Mouse (Mus musculus): ENCODE data around the gene Psmf1. TPM values are rescaled to one million over a fixed set of nuclear protein-coding genes. Genes with fewer than 3 reads are reported as not detected.

The Psmf1 gene
- total RNA-seq, 2 experiments from 2014 or later = 40.6 to 47.2 TPM

GRCm38 (mm10) chr2:151738460-151738859 is 5.5 kb downstream of the Psmf1 start:
- DNase-seq (ENCODE audit: low spot score in 2 of 2) = no peak

GRCm38 (mm10) chr2:151735422-151735821 is 8.6 kb downstream of the Psmf1 start:
- DNase-seq (ENCODE audit: low spot score in 2 of 2) = no peak

- DNase-seq (ENCODE audit: low spot score in 2 of 2) = no peak
Measured at GRCm38 (mm10) chr2:151733151-151733865, 10.7 kb downstream of the Psmf1 start.

- no peak for DNase-seq (ENCODE audit: low spot score in 2 of 2)
Measured at GRCm38 (mm10) chr2:151724094-151724493, 19.9 kb downstream of the Psmf1 start.

GRCm38 (mm10) chr2:151716318-151717055 is 27.5 kb downstream of the Psmf1 start:
- DNase-seq (ENCODE audit: low spot score in 2 of 2) = no peak

- DNase-seq (ENCODE audit: low spot score in 2 of 2) = no peak
Measured at GRCm38 (mm10) chr2:151715526-151715925, 28.5 kb downstream of the Psmf1 start.

- no peak for DNase-seq (ENCODE audit: low spot score in 2 of 2)
Measured at GRCm38 (mm10) chr2:151712647-151713046, 31.3 kb downstream of the Psmf1 start.

- peak in 1 of 2 experiments; percentile 16 for DNase-seq (ENCODE audit: low spot score in 2 of 2)
Measured at GRCm38 (mm10) chr2:151702851-151703190, 41.2 kb downstream of the Psmf1 start.

- DNase-seq (ENCODE audit: low spot score in 2 of 2) = peak; percentile 60 to 68
Measured at GRCm38 (mm10) chr2:151702146-151702850, 41.7 kb downstream of the Psmf1 start.

GRCm38 (mm10) chr2:151701231-151702145 is 42.5 kb downstream of the Psmf1 start, which contains the start of gene Tmem74b:
Gene Tmem74b (plus strand): TSS chr2:151702008.
- no peak for DNase-seq (ENCODE audit: low spot score in 2 of 2)

- no peak for DNase-seq (ENCODE audit: low spot score in 2 of 2)
Measured at GRCm38 (mm10) chr2:151682976-151683375, 61.0 kb downstream of the Psmf1 start.

GRCm38 (mm10) chr2:151682357-151682756 is 61.6 kb downstream of the Psmf1 start:
- peak in 1 of 2 experiments; percentile 52 for DNase-seq (ENCODE audit: low spot score in 2 of 2)

- DNase-seq (ENCODE audit: low spot score in 2 of 2) = peak in 1 of 2 experiments; percentile 28
Measured at GRCm38 (mm10) chr2:151676234-151676633, 67.8 kb downstream of the Psmf1 start.

- DNase-seq (ENCODE audit: low spot score in 2 of 2) = no peak
Measured at GRCm38 (mm10) chr2:151670968-151671329, 73.0 kb downstream of the Psmf1 start.

- DNase-seq (ENCODE audit: low spot score in 2 of 2) = no peak
Measured at GRCm38 (mm10) chr2:151670026-151670967, 73.7 kb downstream of the Psmf1 start.

GRCm38 (mm10) chr2:151668433-151668832 is 75.6 kb downstream of the Psmf1 start, which contains the start of gene Rad21l:
Gene Rad21l (minus strand): TSS chr2:151668533.
- DNase-seq (ENCODE audit: low spot score in 2 of 2) = no peak

All from layer of hippocampus, postnatal 10 days (tissue).